Mouse (Mus musculus) liver (tissue): Measurements from ENCODE around the gene Cyp8b1.

Source experiments
- DNase-seq: peaks from one replicate; pipeline ENCODE4 v3.0.0-alpha.2; 2020; ENCODE audit warnings: mixed read lengths

Cyp8b1 gene

GRCm38 (mm10) chr9:121916102-121916501, at the start of gene Cyp8b1:
Gene Cyp8b1 (minus strand): TSS chr9:121916305.
- DNase-seq, result no peak

- no peak for DNase-seq
Observed at GRCm38 (mm10) chr9:121964941-121965340, 48.8 kb upstream of the Cyp8b1 start.

GRCm38 (mm10) chr9:121959966-121960635, 44.0 kb upstream of the Cyp8b1 start:
- DNase-seq, result no peak

- no peak for DNase-seq
Observed at GRCm38 (mm10) chr9:121952596-121952995, 36.5 kb upstream of the Cyp8b1 start.

- DNase-seq, result no peak
Observed at GRCm38 (mm10) chr9:121951114-121951423, 35.0 kb upstream of the Cyp8b1 start.

- DNase-seq, result peak; percentile 34
Observed at GRCm38 (mm10) chr9:121950418-121951113, 34.5 kb upstream of the Cyp8b1 start, which contains the start of gene Fam198a. Gene Fam198a (plus strand): TSS chr9:121950988.

- no peak for DNase-seq
Observed at GRCm38 (mm10) chr9:121948431-121948830, 32.3 kb upstream of the Cyp8b1 start.

- peak; percentile 36 for DNase-seq
Observed at GRCm38 (mm10) chr9:121947784-121948183, 31.7 kb upstream of the Cyp8b1 start.

GRCm38 (mm10) chr9:121943628-121944027, 27.5 kb upstream of the Cyp8b1 start:
- DNase-seq, result no peak

GRCm38 (mm10) chr9:121943005-121943404, 26.9 kb upstream of the Cyp8b1 start:
- no peak for DNase-seq

GRCm38 (mm10) chr9:121937944-121938355, 21.8 kb upstream of the Cyp8b1 start:
- DNase-seq, result peak; percentile 42

- no peak for DNase-seq
Observed at GRCm38 (mm10) chr9:121937451-121937864, 21.4 kb upstream of the Cyp8b1 start.

GRCm38 (mm10) chr9:121936952-121937351, 20.8 kb upstream of the Cyp8b1 start:
- DNase-seq, result no peak

- no peak for DNase-seq
Observed at GRCm38 (mm10) chr9:121934856-121935255, 18.8 kb upstream of the Cyp8b1 start.

GRCm38 (mm10) chr9:121928498-121928897, 12.4 kb upstream of the Cyp8b1 start:
- DNase-seq, result peak; percentile 52

- DNase-seq, result no peak
Observed at GRCm38 (mm10) chr9:121927721-121928120, 11.6 kb upstream of the Cyp8b1 start.

GRCm38 (mm10) chr9:121926634-121927405, 10.7 kb upstream of the Cyp8b1 start:
- DNase-seq, result no peak

- DNase-seq, result no peak
Observed at GRCm38 (mm10) chr9:121925959-121926358, 9.9 kb upstream of the Cyp8b1 start.

- no peak for DNase-seq
Observed at GRCm38 (mm10) chr9:121924901-121925560, 8.9 kb upstream of the Cyp8b1 start.

GRCm38 (mm10) chr9:121923906-121924305, 7.8 kb upstream of the Cyp8b1 start:
- no peak for DNase-seq

GRCm38 (mm10) chr9:121923443-121923842, 7.3 kb upstream of the Cyp8b1 start:
- no peak for DNase-seq

- DNase-seq, result no peak
Observed at GRCm38 (mm10) chr9:121919027-121919501, 3.0 kb upstream of the Cyp8b1 start.

GRCm38 (mm10) chr9:121915056-121915455, 1.0 kb downstream of the Cyp8b1 start:
- no peak for DNase-seq
